Mouse (Mus musculus) fibroblast of lung, adult 2 months (primary cell): ENCODE data around the gene Zbtb8os.

Source experiments
- DNase-seq: peaks from one replicate; pipeline ENCODE4 v3.0.0-alpha.2; 2011; ENCODE audit warnings: low read depth

Gene Zbtb8os

GRCm38 (mm10) chr4:129335216-129336074 is at the start of gene Zbtb8os, which contains the start of gene Rbbp4:
Gene Zbtb8os, plus strand, starts transcription at chr4:129335695.
Gene Rbbp4, minus strand, starts transcription at chr4:129335370.
- DNase-seq, result peak; percentile 94

GRCm38 (mm10) chr4:129286001-129286682 is 49.4 kb upstream of the Zbtb8os start:
- DNase-seq, result no peak

GRCm38 (mm10) chr4:129286683-129287471 is 48.6 kb upstream of the Zbtb8os start:
- DNase-seq, result no peak

- DNase-seq, result no peak
These were observed 48.0 kb upstream of the Zbtb8os start, which contains the start of gene Sync for GRCm38 (mm10) chr4:129287472-129287981. Gene Sync, plus strand, starts transcription at chr4:129287617.

GRCm38 (mm10) chr4:129288067-129288466 is 47.4 kb upstream of the Zbtb8os start:
- no peak for DNase-seq

- no peak for DNase-seq
These were observed 45.8 kb upstream of the Zbtb8os start for GRCm38 (mm10) chr4:129289671-129290070.

- no peak for DNase-seq
These were observed 42.7 kb upstream of the Zbtb8os start for GRCm38 (mm10) chr4:129292831-129293230.

- DNase-seq, result no peak
These were observed 41.8 kb upstream of the Zbtb8os start for GRCm38 (mm10) chr4:129293702-129294101.

GRCm38 (mm10) chr4:129295188-129295587 is 40.3 kb upstream of the Zbtb8os start:
- no peak for DNase-seq

GRCm38 (mm10) chr4:129296066-129296465 is 39.4 kb upstream of the Zbtb8os start:
- DNase-seq, result no peak

GRCm38 (mm10) chr4:129297724-129298123 is 37.8 kb upstream of the Zbtb8os start:
- DNase-seq, result no peak

GRCm38 (mm10) chr4:129299121-129299520 is 36.4 kb upstream of the Zbtb8os start:
- DNase-seq, result no peak

GRCm38 (mm10) chr4:129303401-129303800 is 32.1 kb upstream of the Zbtb8os start:
- DNase-seq, result peak; percentile 42

GRCm38 (mm10) chr4:129303816-129304215 is 31.7 kb upstream of the Zbtb8os start:
- no peak for DNase-seq

GRCm38 (mm10) chr4:129304306-129304705 is 31.2 kb upstream of the Zbtb8os start:
- no peak for DNase-seq

- no peak for DNase-seq
These were observed 27.6 kb upstream of the Zbtb8os start for GRCm38 (mm10) chr4:129307936-129308335.

GRCm38 (mm10) chr4:129313886-129314285 is 21.6 kb upstream of the Zbtb8os start:
- no peak for DNase-seq

- DNase-seq, result no peak
These were observed 14.6 kb upstream of the Zbtb8os start for GRCm38 (mm10) chr4:129320876-129321275.

- no peak for DNase-seq
These were observed 13.5 kb upstream of the Zbtb8os start for GRCm38 (mm10) chr4:129322042-129322441.

GRCm38 (mm10) chr4:129323491-129323890 is 12.0 kb upstream of the Zbtb8os start:
- no peak for DNase-seq

- DNase-seq, result peak; percentile 44
These were observed 10.7 kb upstream of the Zbtb8os start for GRCm38 (mm10) chr4:129324756-129325155.

- no peak for DNase-seq
These were observed 9.3 kb upstream of the Zbtb8os start for GRCm38 (mm10) chr4:129326191-129326590.
